Mouse (Mus musculus) bone marrow macrophage, adult 2 months (primary cell): ENCODE results near the gene Ddx58.

Experiments used
- CTCF ChIP-seq: IDR thresholded peaks from 2 replicates; pipeline ENCODE4 v1.5.1; 2012; ENCODE audit warnings: low read depth, mild to moderate bottlenecking, low read length, moderate library complexity
- POLR2A ChIP-seq: IDR thresholded peaks from 2 replicates; pipeline ENCODE4 v1.6.1; 2012; ENCODE audit warnings: mild to moderate bottlenecking, low read depth, low read length, borderline replicate concordance

- no peak for TF ChIP-seq CTCF
- no peak for TF ChIP-seq POLR2A
These were observed 35.3 kb downstream of the Ddx58 start for GRCm38 (mm10) chr4:40204374-40204773.
